Mouse (Mus musculus): ENCODE data around the gene Smyd3.

DNA sequence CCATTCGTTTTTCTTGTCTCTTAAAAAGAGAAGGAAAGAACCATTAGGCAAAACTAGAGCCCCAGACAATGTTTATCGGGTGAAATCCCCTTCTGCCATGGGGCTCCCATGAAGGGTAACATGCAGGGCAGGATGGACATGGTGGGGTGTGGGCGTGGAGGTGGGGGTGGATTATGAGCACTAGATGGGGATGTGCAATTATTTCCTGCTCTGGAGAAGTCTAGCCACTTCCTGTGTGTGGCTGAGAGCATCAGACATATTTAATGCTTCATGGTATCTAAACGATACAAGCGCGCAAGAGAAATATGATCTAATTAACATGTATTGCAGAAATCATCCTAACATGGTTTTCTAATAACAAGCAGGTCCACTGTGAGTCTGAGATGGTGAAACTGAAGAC lies 334.3 kb downstream of the Smyd3 start:
- TF ChIP-seq POLR2A (IDR thresholded peaks at IDR 0.05; ENCODE audit: borderline replicate concordance, extremely low read depth, insufficient read depth, insufficient read length, poor library complexity, severe bottlenecking) (no peak), CTCF (IDR thresholded peaks at IDR 0.05; ENCODE audit: borderline replicate concordance, extremely low read depth, insufficient read depth, insufficient read length) (no peak)
